Mouse (Mus musculus): Measurements from ENCODE around the gene Kdm4d. TPM values are rescaled to one million over a fixed set of nuclear protein-coding genes. Genes with fewer than 3 reads are reported as not detected.

The Kdm4d gene
- 0.40 and 0.52 TPM in 2 replicates for polyA plus RNA-seq (2012; rRNA removed)

GRCm38 (mm10) chr9:14500023-14500915 is at the start of gene Kdm4d, which contains the start of gene Cwc15:
Gene Kdm4d, minus strand, starts transcription at chr9:14500482.
Gene Cwc15, plus strand, starts transcription at chr9:14500617.

Other genes starting within 250 kb of the Kdm4d start
- 43.0 and 93.4 TPM in 2 replicates for gene Sesn3, start 225.4 kb downstream of the Kdm4d start, polyA plus RNA-seq (2012; rRNA removed)
- gene Endod1, start 119.0 kb downstream of the Kdm4d start, polyA plus RNA-seq (2012; rRNA removed), result 110 and 128 TPM in 2 replicates
- gene Cwc15, start 135 bp upstream of the Kdm4d start, polyA plus RNA-seq (2012; rRNA removed), result 5.2 and 6.3 TPM in 2 replicates
- 53.9 and 61.7 TPM in 2 replicates for gene Amotl1, start 144.6 kb upstream of the Kdm4d start, polyA plus RNA-seq (2012; rRNA removed)
- 1.2 TPM in 2 replicates for gene Piwil4, start 240.3 kb upstream of the Kdm4d start, polyA plus RNA-seq (2012; rRNA removed)

Data from ovary, adult 2 months (tissue).